Mouse (Mus musculus) kidney, postnatal 0 days (tissue): ENCODE data around the gene Polr3a. TPM values are rescaled to one million over a fixed set of nuclear protein-coding genes. Genes with fewer than 3 reads are reported as not detected.

Experiments
- ATAC-seq: fragments of 200-750 bp; cut with Nextera tagmentation; replicated peaks from 2 replicates; pipeline ENCODE4 v1.8.0; 2017; ENCODE audit warnings: low read depth, moderate number of reproducible peaks, moderate TSS enrichment, moderate library complexity; ENCODE audit not compliant: low FRiP score
- DNase-seq: peaks from one replicate; pipeline ENCODE4 v3.0.0-alpha.2; 2016; ENCODE audit warnings: low spot score
- H3K27ac ChIP-seq: fragments of 300-500 bp; sonication (generic); 2 replicates; pipeline ENCODE4 v1.5.1; 2014; ENCODE audit warnings: mild to moderate bottlenecking
- H3K27me3 ChIP-seq: fragments of 300-500 bp; sonication (generic); 2 replicates; pipeline ENCODE4 v1.6.1; 2014; ENCODE audit warnings: low read length, mixed read lengths; ENCODE audit not compliant: insufficient read depth
- H3K36me3 ChIP-seq: fragments of 300-500 bp; sonication (generic); 2 replicates; pipeline ENCODE4 v1.6.1; 2014; ENCODE audit warnings: low read length, mixed read lengths; ENCODE audit not compliant: insufficient read depth
- H3K4me1 ChIP-seq: fragments of 300-500 bp; sonication (generic); replicated peaks from 2 replicates; pipeline ENCODE4 v1.6.1; 2014; ENCODE audit warnings: antibody characterized with exemption, low read length, mixed read lengths; ENCODE audit not compliant: insufficient read depth
- H3K4me2 ChIP-seq: fragments of 300-500 bp; sonication (generic); 2 replicates; pipeline ENCODE4 v1.6.1; 2014; ENCODE audit warnings: mild to moderate bottlenecking, low read length, moderate library complexity, mixed read lengths
- H3K4me3 ChIP-seq: fragments of 300-500 bp; sonication (generic); replicated peaks from 2 replicates; pipeline ENCODE4 v1.5.1; 2014; ENCODE audit warnings: low read depth, low read length
- H3K9ac ChIP-seq: fragments of 300-500 bp; sonication (generic); 2 replicates; pipeline ENCODE4 v1.6.1; 2014; ENCODE audit warnings: low read depth, low read length
- H3K9me3 ChIP-seq: fragments of 300-500 bp; sonication (generic); replicated peaks from 2 replicates; pipeline ENCODE4 v1.6.1; 2016; ENCODE audit warnings: low read length, inconsistent platforms, mixed read lengths
- CTCF ChIP-seq: IDR thresholded peaks from 2 replicates; pipeline ENCODE4 v1.5.1; 2016; ENCODE audit warnings: antibody characterized with exemption, low read depth, mild to moderate bottlenecking, moderate library complexity
- WGBS: fragments of 180-500 bp; shearing (Covaris S2); extraction: QIAGEN DNeasy Blood & Tissue Kit; methylation state at CpG from one replicate; pipeline ENCODE4 v1.1.7; 2014; 5-methylcytosine and 5-hydroxymethylcytosine counted together
- polyA plus RNA-seq: library from polyadenylated mRNA; unstranded; fragments of >200 nt; fragmentation: Nextera tagmentation; extraction: Ambion mirVana; gene quantifications from 2 replicates; pipeline ENCODE4 v1.2.1, GENCODE M21; 2015

Gene Polr3a
- polyA plus RNA-seq, 1 experiment from 2014 or later, result 11.0 TPM

DNA sequence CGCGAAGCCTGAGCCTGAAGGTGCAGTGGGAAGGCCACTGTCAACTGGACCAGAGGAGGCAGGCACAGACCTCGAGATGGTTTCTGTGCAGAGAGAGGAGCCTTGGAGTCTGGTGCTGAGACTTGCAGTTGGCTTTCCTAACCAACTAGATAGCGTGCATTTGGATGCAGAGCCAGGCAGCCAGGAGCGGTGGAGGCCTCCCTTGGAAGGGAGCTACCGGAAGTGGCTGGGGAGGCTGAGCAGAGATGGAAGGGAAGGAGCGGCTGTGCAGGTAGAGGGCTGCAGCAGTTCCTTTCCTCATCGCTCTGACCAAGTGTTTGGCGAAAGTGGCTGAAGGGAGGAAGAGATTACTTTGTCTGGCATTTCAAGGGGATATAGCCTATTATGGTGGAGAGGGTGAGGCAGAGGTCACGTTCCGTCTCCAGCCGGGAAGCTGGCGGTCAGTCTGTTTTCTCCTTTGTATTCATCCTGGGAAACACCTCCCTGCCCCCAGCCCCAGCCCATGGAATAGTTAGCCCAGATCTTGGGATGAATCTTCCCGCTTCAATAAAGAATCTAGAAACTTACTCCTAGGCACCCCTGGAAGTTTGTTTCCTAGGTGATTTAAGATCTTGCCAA lies 20.7 kb upstream of the Polr3a start:
- no peaks in the 10 kb centered on the region for H3K27me3 ChIP-seq
- no peak for ATAC-seq
- no peaks in the 10 kb centered on the region; the same call in 1 of the 2 replicates for H3K4me1 ChIP-seq
- H3K27ac ChIP-seq, result no peak overlapping the region
- no peak for TF ChIP-seq CTCF
- 36% methylated on average over 14 of the region's 14 CpGs for WGBS
- no peak overlapping the region for H3K4me3 ChIP-seq
- H3K36me3 ChIP-seq, result no peaks in the 10 kb centered on the region
- no peaks in the 10 kb centered on the region for H3K9me3 ChIP-seq
- no peak overlapping the region for H3K9ac ChIP-seq
- no peak overlapping the region; the same call in 1 of the 2 replicates for H3K4me2 ChIP-seq
- DNase-seq, result no peak

DNA sequence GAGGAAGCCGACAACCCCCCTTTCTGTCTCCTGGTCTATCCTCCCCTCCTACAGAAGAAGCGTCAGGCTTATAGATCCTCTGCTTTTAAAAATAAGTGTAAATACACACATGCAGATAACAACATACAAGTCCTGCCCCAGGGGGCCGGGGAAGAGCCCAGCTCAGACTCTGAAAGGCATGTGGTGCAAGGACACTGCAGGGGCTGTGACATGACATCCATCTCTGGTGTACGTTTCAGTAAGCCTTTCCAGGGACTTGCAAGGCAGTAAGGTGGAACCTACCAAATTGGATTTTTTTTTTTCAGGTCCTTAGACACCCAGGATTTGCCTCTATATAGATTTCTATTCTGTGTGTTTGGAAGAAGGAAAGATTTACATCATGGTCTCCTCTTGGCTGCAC lies 14.4 kb upstream of the Polr3a start:
- DNase-seq (no peak), ATAC-seq (no peak)
- 46% methylated on average over 4 of the region's 4 CpGs for WGBS
- Histone ChIP-seq H3K4me2 (peak overlapping the region; percentile 35), H3K27me3 (no peaks in the 10 kb centered on the region), H3K4me3 (no peak overlapping the region), H3K36me3 (peaks cover 29% of the 10 kb centered on the region), H3K4me1 (no peaks in the 10 kb centered on the region), H3K27ac (peak overlapping the region; percentile 54), H3K9ac (no peak overlapping the region), H3K9me3 (no peaks in the 10 kb centered on the region)
- TF ChIP-seq CTCF, result no peak

GRCm38 (mm10) chr14:24500845-24501186 lies 14.0 kb upstream of the Polr3a start:
- ATAC-seq (no peak), DNase-seq (no peak)
- 11% methylated on average over 8 of the region's 8 CpGs for whole genome bisulfite sequencing
- TF ChIP-seq CTCF, result no peak
- peaks cover 33% of the 10 kb centered on the region for H3K36me3 ChIP-seq
- no peaks in the 10 kb centered on the region for H3K27me3 ChIP-seq
- H3K4me2 ChIP-seq, result peak overlapping the region; percentile 35
- H3K9ac ChIP-seq, result no peak overlapping the region
- H3K27ac ChIP-seq, result peak overlapping the region; percentile 54
- H3K4me1 ChIP-seq, result no peaks in the 10 kb centered on the region
- H3K4me3 ChIP-seq, result no peak overlapping the region
- H3K9me3 ChIP-seq, result no peaks in the 10 kb centered on the region

DNA sequence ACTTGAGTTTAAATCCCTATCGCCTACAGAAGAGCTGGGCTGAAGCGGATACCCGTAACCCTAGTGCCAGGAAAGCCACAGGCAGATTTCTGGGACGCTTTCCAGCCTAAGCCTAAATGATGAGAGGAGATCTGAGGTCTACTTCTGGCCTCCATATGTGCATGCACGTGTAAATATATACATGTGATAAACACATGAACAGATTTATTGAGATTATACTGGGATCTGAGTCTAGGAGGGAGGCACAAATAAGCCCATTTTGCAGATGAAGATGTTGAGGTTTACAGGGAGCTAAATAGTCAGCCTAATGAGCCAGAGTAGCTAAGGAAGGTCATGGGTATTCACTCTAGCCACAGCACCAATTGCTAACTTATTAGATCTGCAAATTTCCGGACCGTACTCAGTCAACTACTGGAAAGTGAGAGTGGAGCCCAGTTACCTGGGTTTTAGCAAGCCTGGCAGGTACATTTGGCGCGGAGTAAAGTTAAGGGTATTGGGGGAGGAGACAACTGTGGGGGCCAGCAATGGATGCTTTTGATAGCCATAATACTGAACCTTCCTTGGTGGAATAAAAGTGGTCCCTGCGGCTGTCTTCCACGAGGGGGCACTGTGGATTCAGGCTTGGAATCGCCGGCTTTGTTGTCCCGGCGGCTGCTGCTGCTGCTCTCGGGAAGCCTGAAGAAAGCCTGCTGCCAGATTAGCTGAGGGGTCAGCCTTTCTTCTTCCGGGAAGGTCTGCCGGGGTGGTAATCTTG lies 13.4 kb upstream of the Polr3a start:
- DNase-seq (peak; percentile 96), ATAC-seq (peak; percentile 61)
- peak; percentile 95 for TF ChIP-seq CTCF
- Histone ChIP-seq H3K4me3 (no peak overlapping the region), H3K4me2 (peak overlapping the region; percentile 35), H3K9me3 (no peaks in the 10 kb centered on the region), H3K27me3 (no peaks in the 10 kb centered on the region), H3K36me3 (peaks cover 38% of the 10 kb centered on the region), H3K4me1 (no peaks in the 10 kb centered on the region), H3K27ac (peak overlapping the region; percentile 54; the same call in 1 of the 2 replicates), H3K9ac (no peak overlapping the region)
- WGBS, result 18% methylated on average over 18 of the region's 18 CpGs

DNA sequence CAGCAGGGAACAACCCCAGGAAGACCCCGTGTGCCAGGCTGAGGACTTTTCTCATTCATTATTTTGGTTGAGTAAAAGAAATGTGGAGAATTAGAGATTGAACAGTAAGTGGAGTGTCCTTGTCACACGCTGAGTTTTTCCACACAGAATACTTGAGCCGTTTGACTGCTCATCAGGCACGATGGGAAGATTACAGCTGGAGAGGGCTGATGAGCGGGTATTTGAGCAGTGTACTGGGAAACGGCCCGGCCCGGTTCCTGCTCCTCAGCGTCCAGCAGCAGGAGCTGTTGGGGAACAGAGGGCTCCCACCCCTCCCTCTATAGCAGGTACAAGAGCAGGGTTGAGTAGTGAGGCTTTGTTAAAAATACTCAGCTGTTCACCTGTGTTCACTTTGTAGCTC lies 12.6 kb upstream of the Polr3a start:
- no peak overlapping the region for H3K4me3 ChIP-seq
- whole genome bisulfite sequencing, result 39% methylated on average over 9 of the region's 9 CpGs
- H3K9me3 ChIP-seq, result no peaks in the 10 kb centered on the region
- ATAC-seq, result no peak
- peaks cover 42% of the 10 kb centered on the region for H3K36me3 ChIP-seq
- H3K4me2 ChIP-seq, result no peak overlapping the region
- no peak overlapping the region for H3K9ac ChIP-seq
- no peak for TF ChIP-seq CTCF
- no peaks in the 10 kb centered on the region for H3K4me1 ChIP-seq
- no peaks in the 10 kb centered on the region for H3K27me3 ChIP-seq
- DNase-seq, result no peak
- no peak overlapping the region for H3K27ac ChIP-seq

- no peak overlapping the region for H3K4me3 ChIP-seq
- no peak overlapping the region for H3K27ac ChIP-seq
- no peak overlapping the region for H3K9ac ChIP-seq
These were observed 11.8 kb upstream of the Polr3a start for GRCm38 (mm10) chr14:24498561-24499255.

More at GRCm38 (mm10) chr14:24498561-24499255, 11.8 kb upstream of the Polr3a start:
- Histone ChIP-seq H3K4me1 (no peaks in the 10 kb centered on the region), H3K27me3 (no peaks in the 10 kb centered on the region), H3K36me3 (peaks cover 42% of the 10 kb centered on the region), H3K9me3 (no peaks in the 10 kb centered on the region), H3K4me2 (no peak overlapping the region)
- TF ChIP-seq CTCF, result no peak
- ATAC-seq (no peak), DNase-seq (no peak)
- WGBS, result 54% methylated on average over 5 of the region's 5 CpGs
